Mouse (Mus musculus): Measurements from ENCODE around the gene Ly6g6f.

Ly6g6f gene

GRCm38 (mm10) chr17:35106522-35106921 is 21.1 kb upstream of the Ly6g6f start:
- no peak for DNase-seq (ENCODE audit: low read depth, low spot score)

DNA sequence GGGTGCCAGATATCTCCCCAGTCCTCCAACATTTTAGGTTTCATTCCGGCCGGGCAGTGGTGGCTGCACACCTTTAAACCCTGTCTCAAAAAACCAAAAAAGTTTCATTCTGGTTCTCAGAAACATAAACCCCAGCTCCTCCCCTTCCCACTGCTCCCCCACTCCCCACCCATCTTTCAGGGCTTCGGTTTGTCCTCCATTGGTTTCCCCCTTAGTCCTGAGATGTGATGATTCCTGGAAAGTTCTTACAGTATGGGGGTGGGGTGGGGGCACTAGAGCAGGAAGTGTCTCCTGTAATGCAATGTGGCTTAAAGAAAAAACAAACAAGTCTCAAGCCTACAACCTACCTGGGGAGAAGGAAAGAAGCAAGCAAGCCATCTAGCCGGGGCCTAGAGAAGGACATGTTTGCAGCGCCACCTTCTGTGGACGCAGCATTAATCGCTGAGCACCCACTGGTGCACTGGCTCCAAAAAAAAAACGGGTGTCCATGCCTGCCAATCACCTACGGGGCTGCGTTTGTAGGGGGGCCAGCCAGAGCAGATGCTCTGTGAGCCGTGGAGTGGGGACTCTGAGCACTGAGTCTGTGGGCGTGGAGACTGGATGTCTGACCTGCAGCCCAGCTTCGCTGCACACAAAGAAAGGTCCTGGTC is 20.5 kb upstream of the Ly6g6f start:
- no peak for DNase-seq (ENCODE audit: low read depth, low spot score)

DNA sequence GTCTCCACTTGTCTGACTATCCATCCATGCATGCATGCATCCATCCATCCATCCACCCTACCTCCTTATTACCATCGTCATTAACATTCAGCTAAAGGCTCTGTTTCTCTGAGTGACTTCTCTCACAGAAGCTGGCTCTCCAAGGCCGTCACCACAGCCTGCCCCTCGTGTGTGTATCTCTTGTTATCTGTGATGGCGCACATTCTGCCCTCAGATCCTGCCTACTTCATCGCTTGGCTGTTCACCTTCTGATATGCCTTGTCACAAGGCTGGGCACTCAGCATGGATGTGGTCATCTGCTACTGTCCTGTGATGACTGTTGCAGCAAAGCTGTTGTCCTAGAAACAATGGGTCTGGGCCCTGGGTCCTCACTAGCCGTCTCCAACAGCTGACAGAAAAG is 19.3 kb upstream of the Ly6g6f start:
- no peak for DNase-seq (ENCODE audit: low read depth, low spot score)

DNA sequence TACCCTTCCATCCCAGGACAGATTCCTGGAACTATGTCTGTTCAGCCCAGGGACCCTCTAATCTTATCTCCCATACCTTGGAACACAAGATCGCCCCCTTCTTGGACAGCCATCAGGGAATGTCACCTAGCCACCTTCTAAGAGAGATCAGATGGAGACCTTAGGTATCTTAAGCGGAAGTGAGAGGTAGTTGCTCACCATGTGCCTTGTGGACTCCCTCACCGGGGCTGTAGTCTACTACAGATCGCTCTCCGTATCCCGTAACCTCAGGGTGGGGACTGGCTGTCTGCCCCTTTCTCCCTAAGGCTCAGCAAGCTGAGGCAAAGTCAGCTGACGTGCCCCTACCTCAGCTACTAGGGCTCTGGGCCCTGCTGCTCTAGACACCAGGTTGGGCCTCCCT is 18.7 kb upstream of the Ly6g6f start:
- DNase-seq (ENCODE audit: low read depth, low spot score), result no peak

DNA sequence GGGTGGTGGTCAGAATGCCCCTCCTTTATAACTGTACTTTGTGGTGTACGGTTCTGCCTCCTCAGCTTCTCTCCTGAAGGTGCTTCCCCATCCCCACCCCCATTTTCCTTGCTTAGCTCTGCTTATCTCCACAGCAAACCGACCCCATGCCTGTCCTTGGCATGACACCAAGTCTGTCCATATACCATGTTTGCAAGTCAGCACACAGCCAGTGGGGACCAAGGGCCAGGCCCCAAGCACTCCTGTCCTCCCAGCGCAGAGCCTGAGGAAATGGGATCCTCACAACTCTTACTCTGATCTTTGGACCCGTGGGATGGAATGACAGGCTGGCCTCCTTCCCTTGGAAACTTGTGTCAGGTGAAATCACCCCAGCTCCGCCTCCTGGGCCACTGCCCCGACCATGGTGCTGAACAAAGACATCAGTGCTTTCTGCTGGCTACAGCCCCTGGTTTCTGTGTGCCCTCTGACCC is 17.8 kb upstream of the Ly6g6f start:
- no peak for DNase-seq (ENCODE audit: low read depth, low spot score)

GRCm38 (mm10) chr17:35102299-35102698 is 16.9 kb upstream of the Ly6g6f start:
- DNase-seq (ENCODE audit: low read depth, low spot score), result no peak

GRCm38 (mm10) chr17:35101161-35101560 is 15.8 kb upstream of the Ly6g6f start:
- DNase-seq (ENCODE audit: low read depth, low spot score), result no peak

DNA sequence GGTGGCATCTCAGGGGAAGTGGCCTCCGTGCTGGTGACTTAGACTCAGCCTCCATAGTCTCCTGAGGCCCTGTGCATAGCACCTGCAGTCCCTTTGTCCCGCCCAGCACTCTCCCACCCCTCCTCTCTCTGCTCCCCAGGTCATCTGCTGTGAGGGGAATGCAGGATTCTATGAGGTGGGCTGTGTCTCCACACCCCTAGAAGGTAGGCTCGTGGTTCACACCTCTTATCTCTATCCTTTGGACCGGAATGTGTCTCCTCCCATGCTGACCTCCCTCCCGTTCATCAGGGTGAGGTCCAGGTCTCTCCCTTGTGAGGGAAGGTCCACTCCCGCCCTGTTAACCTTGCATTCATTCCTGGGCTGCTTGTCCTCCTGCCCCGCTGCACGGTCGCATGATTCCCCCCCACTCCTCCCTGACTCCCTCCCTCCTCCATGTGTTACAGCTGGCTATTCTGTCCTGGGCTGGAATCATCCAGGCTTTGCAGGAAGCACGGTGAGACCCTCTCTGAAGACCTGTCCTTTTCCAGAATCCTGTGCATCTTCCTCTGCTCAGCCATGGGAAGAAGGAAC is 14.9 kb upstream of the Ly6g6f start:
- no peak for DNase-seq (ENCODE audit: low read depth, low spot score)

GRCm38 (mm10) chr17:35097164-35097655 is 11.8 kb upstream of the Ly6g6f start:
- DNase-seq (ENCODE audit: low read depth, low spot score), result no peak

GRCm38 (mm10) chr17:35096597-35096996 is 11.2 kb upstream of the Ly6g6f start:
- DNase-seq (ENCODE audit: low read depth, low spot score), result no peak

GRCm38 (mm10) chr17:35094475-35095365 is 9.3 kb upstream of the Ly6g6f start:
- DNase-seq (ENCODE audit: low read depth, low spot score), result no peak

DNA sequence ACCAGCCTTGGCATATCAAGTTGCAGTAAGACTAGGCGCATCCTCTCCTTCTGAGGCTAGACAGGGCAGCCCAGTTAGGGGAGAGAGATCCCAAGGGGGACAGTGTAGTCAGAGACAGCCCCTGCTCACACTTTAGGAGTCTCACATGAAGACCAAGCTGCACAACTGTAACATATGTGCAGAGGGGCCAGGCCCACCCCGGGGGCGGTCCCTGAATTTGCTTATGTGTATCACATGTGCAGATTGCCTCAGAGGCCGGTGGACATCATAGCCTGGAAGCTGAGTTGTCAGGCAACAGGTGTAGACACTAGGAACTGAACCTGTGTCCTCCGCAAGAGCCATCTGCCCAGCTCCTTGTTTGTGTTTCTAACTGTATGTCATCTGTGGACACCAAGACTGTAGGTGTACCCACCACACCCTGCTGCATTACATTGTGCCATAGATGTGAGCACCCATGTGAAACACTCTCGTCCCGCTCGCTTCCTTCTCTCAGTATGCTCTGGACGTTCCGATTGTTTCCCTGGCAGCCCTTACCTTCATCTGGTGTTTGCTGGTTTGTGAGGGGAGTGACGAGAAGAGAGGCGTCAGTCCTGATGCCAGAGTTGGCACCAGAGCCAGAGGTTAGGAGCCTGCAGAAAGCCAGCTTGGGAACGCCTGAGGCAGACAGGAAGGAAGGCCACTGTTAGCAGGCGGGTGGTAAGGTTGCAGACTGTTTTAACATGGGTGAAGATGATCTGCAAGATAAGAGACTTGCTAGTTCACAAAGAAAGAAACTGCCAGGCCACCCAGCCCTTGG is 7.2 kb upstream of the Ly6g6f start:
- no peak for DNase-seq (ENCODE audit: low read depth, low spot score)

- DNase-seq (ENCODE audit: low read depth, low spot score), result no peak
Measured at GRCm38 (mm10) chr17:35090166-35090932, 4.9 kb upstream of the Ly6g6f start.

DNA sequence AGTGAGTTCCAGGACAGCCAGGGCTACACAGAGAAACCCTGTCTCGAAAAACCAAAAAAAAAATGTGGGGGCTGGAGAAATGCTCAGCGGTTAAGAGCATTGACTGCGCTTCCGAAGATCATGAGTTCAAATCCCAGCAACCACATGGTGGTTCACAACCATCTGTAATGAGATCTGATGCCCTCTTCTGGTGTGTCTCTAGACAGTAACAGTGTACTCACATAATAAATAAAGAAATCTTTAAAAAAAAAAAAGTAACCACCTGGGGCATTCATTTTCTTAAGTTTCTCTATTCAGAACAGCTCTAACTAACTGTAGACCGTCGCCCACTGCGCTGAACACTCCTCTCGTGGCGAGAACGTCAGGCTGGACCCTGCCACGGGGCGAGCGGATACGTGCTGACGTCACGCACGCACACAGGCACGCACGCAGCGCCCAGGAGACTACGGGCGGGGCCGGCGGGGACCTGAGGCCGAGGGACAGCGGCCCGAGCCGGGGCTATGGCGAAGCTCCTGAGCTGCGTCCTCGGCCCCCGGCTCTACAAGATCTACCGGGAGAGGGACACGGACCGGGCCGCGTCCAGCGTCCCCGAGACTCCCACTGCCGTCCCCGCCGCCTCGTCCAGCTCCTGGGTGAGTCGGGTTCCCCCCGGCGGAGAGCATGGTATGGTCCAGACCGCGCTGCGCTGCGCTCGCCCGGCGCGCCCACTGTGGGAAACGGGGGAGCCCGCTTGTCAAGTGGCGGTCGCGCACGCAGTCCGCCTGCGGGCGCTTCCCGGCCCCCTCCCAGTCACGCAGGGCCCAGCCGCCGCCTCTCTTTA is 3.6 kb upstream of the Ly6g6f start, which contains the start of gene Abhd16a:
Gene Abhd16a, plus strand, starts transcription at position 439 of the 820 bp plus-strand sequence.
- peak; percentile 91 for DNase-seq (ENCODE audit: low read depth, low spot score)

DNA sequence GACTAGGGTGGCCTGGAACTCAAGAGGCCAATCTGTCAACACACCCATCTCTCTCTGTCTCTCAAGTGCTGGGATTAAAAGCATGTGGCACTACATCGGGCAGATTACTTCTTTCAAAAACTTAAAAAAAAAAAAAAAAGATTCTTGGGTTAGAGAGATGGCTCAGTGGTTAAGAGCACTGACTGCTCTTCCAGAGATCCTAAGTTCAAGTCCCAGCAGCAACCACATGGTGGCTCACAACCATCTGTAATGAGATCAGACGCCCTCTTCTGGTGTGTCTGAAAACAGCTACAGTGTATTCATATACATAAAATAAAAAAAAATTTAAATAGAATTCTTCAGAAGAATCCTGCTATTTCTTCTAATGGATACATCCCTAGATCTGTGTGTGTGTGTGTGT is 2.7 kb upstream of the Ly6g6f start:
- DNase-seq (ENCODE audit: low read depth, low spot score), result no peak

GRCm38 (mm10) chr17:35083929-35084497 is 1.4 kb downstream of the Ly6g6f start:
- no peak for DNase-seq (ENCODE audit: low read depth, low spot score)

DNA sequence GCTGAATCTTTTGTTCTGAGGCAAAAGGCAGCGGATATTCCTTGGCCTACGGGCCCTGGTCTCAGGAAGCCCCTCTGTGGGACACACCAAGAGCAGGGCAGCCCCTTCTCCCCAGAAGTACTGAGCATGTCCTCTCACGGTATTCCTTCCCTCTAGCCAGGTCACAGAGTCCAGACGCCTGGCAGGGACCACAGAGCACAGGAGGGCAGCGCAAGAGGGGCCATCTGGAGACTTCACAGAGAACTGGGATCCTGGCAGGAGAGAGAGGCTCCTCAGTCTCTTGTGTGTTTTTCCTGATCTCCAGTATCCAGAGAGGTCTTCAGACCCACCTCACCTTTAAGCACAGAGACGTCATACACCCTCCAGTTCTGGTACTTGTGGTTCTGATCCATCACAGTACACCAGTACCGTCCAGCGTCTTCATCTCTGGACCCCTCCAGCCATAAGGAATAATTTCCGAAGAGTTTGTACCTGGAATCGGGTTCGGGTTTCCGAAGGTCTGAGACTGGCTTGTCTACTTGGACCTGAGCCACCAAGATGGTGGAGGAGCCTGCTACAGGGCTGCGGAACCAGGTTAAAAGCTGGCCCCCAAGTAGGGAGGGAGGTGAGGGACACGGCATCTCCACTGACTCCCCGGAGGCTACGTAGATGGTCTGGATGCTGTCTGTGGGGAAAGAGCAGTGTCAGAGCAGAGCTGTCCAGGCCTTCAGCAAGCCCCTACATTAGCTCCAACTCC is 2.4 kb downstream of the Ly6g6f start:
- DNase-seq (ENCODE audit: low read depth, low spot score), result no peak

DNA sequence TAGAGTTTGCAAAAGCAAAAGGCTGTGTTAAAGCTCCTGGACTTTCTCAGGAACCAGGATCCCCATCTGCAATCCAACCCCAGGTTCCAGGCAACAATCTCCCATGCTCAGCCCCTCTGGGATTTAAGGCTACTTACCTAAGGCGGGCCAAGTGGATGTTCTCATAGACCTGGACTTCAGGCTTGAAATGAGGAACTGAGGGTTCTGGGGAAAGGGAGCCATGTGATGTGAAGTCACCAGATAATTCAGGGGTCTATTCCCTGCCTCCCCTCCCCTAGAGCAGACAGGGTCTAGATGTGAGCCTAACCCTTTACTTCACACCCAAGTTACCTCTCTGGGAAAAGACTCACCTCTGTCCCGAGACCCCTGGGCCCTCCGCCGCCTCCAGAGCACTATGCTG is 4.7 kb downstream of the Ly6g6f start:
- DNase-seq (ENCODE audit: low read depth, low spot score), result no peak

GRCm38 (mm10) chr17:35080248-35080647 is 5.2 kb downstream of the Ly6g6f start:
- DNase-seq (ENCODE audit: low read depth, low spot score), result no peak
